8 mouse cellular contexts compared by ENCODE assay signal in the genomic region with DNA sequence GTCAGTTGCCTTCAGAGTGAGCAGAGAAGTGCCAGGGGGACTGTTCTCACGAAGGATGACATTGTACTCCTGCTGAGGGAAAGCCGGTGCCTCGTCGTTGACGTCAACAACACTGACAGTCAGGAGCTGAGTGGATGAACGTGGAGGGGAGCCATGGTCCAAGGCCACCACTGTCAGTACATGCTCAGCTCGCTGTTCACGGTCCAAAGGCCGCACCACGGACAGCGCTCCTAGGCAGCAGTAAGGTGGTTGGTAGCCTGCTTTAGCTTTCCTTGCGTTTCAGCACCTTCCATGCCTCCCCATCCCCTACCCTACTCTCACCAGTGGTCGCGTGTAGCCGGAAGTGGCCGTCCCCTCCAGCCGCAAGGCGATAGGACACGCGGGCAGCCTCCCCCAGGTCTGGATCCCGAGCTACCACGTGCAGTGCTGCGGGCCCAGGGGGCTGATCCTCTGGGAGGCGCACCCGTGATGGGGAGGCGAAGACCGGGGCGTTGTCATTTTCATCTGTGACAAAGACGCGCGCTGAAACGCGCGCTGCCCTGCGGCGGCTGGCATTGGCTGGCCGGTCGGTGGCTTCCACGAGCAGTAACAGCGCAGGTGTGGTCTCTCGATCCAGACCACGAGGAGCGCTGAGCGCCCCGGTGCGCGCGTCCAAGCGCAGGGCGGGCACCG. TPM values are rescaled to one million over a fixed set of nuclear protein-coding genes. Genes with fewer than 3 reads are reported as not detected.
DNase-seq lines count a peak whose midpoint lies in the region; ATAC-seq and TF ChIP-seq lines count a peak whose summit lies in the region.
"Had no signal": no experiment of that assay in that cellular context is flagged by ENCODE, and none has a peak within 500 bp of the region (broad histone marks: within the 10 kb centered on the region; RNA-seq: fewer than 3 reads in every experiment).

No protein-coding gene starts in this region.

- WGBS in kidney, embryonic 16.5 days: 44% methylated on average over 51 of the region's 51 CpGs
- WGBS in embryonic facial prominence, embryonic 10.5 days: 18% methylated on average over 51 of the region's 51 CpGs
- WGBS in forebrain, postnatal 0 days: 36% methylated on average over 51 of the region's 51 CpGs
- 28% methylated on average over 49 of the region's 51 CpGs for WGBS in midbrain, postnatal 0 days

- H3K4me2 ChIP-seq in kidney, embryonic 16.5 days (replicated peaks; ENCODE audit: low read depth, low read length): peak overlapping the region; percentile 41
- no peak overlapping the region for H3K4me2 ChIP-seq in forebrain, postnatal 0 days (ENCODE audit: low read depth)
- no peak overlapping the region for H3K4me2 ChIP-seq in midbrain, postnatal 0 days (ENCODE audit: low read depth, low read length, poor library complexity, severe bottlenecking)

- H3K36me3 ChIP-seq in kidney, embryonic 16.5 days (ENCODE audit: insufficient read depth, low read length): peaks cover 80% of the 10 kb centered on the region
- peaks cover 95% of the 10 kb centered on the region for H3K36me3 ChIP-seq in embryonic facial prominence, embryonic 10.5 days (replicated peaks)
- peaks cover 85% of the 10 kb centered on the region for H3K36me3 ChIP-seq in forebrain, postnatal 0 days (ENCODE audit: insufficient read depth)
- peaks cover 87% of the 10 kb centered on the region for H3K36me3 ChIP-seq in midbrain, postnatal 0 days (ENCODE audit: insufficient read depth, low read length)

- H3K4me3 ChIP-seq in kidney, embryonic 16.5 days (ENCODE audit: low read length): peak overlapping the region; percentile 13; the same call in 1 of the 2 replicates
- peak overlapping the region; percentile 45 for H3K4me3 ChIP-seq in embryonic facial prominence, embryonic 10.5 days
- no peak overlapping the region for H3K4me3 ChIP-seq in forebrain, postnatal 0 days (ENCODE audit: low read depth, low read length)
- no peak overlapping the region for H3K4me3 ChIP-seq in midbrain, postnatal 0 days (ENCODE audit: low read depth, low read length)

- H3K27ac ChIP-seq in kidney, embryonic 16.5 days (ENCODE audit: low read length): no peak overlapping the region
- H3K27ac ChIP-seq in embryonic facial prominence, embryonic 10.5 days (replicated peaks): no peak overlapping the region
- peak overlapping the region; percentile 45; the same call in 1 of the 2 replicates for H3K27ac ChIP-seq in forebrain, postnatal 0 days (ENCODE audit: low read depth, low read length)
- H3K27ac ChIP-seq in midbrain, postnatal 0 days (ENCODE audit: low read depth, low read length): peak overlapping the region; percentile 18; the same call in 1 of the 2 replicates

- no peaks in the 10 kb centered on the region for H3K9me3 ChIP-seq in kidney, embryonic 16.5 days (ENCODE audit: low read length)
- no peaks in the 10 kb centered on the region for H3K9me3 ChIP-seq in embryonic facial prominence, embryonic 10.5 days
- no peaks in the 10 kb centered on the region for H3K9me3 ChIP-seq in forebrain, postnatal 0 days (ENCODE audit: low read length)
- H3K9me3 ChIP-seq in midbrain, postnatal 0 days (ENCODE audit: low read length): no peaks in the 10 kb centered on the region

- no peaks in the 10 kb centered on the region for H3K27me3 ChIP-seq in kidney, embryonic 16.5 days (ENCODE audit: insufficient read depth, low read length)
- H3K27me3 ChIP-seq in embryonic facial prominence, embryonic 10.5 days (replicated peaks; ENCODE audit: low read depth, poor library complexity, severe bottlenecking): peaks cover 53% of the 10 kb centered on the region
- no peaks in the 10 kb centered on the region for H3K27me3 ChIP-seq in forebrain, postnatal 0 days (ENCODE audit: insufficient read depth, low read length)
- no peaks in the 10 kb centered on the region for H3K27me3 ChIP-seq in midbrain, postnatal 0 days (ENCODE audit: insufficient read depth, low read length)

- DNase-seq in kidney, adult 18-20 months: no peak
- DNase-seq in embryonic facial prominence, embryonic 10.5 days (ENCODE audit: low spot score): peak; percentile 39
- DNase-seq in forebrain, postnatal 0 days: no peak
- no peak for DNase-seq in midbrain, postnatal 0 days (ENCODE audit: low spot score)
- no peak for DNase-seq in gastrocnemius, adult 18-20 months (ENCODE audit: low spot score)
- DNase-seq in cerebellum, postnatal 4 days (ENCODE audit: low spot score in 2 of 2): no peak
- DNase-seq: right cerebral cortex, adult 18-20 months had no signal

- no peak for TF ChIP-seq CTCF in forebrain, postnatal 0 days (IDR thresholded peaks at IDR 0.05; ENCODE audit: low read depth)
- no peak for TF ChIP-seq CTCF in midbrain, postnatal 0 days (IDR thresholded peaks at IDR 0.05)

- 0 out of 2 replicates have a peak, but pooled peaks have one; percentile 36 for ATAC-seq in kidney, embryonic 16.5 days (ENCODE audit: low FRiP score, low TSS enrichment)
- ATAC-seq in forebrain, postnatal 0 days: peak; percentile 17
- 0 out of 2 replicates have a peak, but pooled peaks have one; percentile 14 for ATAC-seq in midbrain, postnatal 0 days (ENCODE audit: low FRiP score)

- H3K9ac ChIP-seq in kidney, embryonic 16.5 days (replicated peaks; ENCODE audit: low read length): no peak overlapping the region
- no peak overlapping the region for H3K9ac ChIP-seq in forebrain, postnatal 0 days
- no peak overlapping the region for H3K9ac ChIP-seq in midbrain, postnatal 0 days (replicated peaks; ENCODE audit: low read length, poor library complexity, severe bottlenecking)

- no peaks in the 10 kb centered on the region for H3K4me1 ChIP-seq in kidney, embryonic 16.5 days (ENCODE audit: insufficient read depth, low read length)
- H3K4me1 ChIP-seq in embryonic facial prominence, embryonic 10.5 days: peaks cover 12% of the 10 kb centered on the region
- no peaks in the 10 kb centered on the region for H3K4me1 ChIP-seq in forebrain, postnatal 0 days (ENCODE audit: insufficient read depth)
- no peaks in the 10 kb centered on the region for H3K4me1 ChIP-seq in midbrain, postnatal 0 days (ENCODE audit: insufficient read depth, low read length)

RNA-seq across cellular contexts. Expression of a gene that starts 9.9 kb away (rescaled TPM):
- 120 and 123 TPM in 2 replicates for polyA plus RNA-seq in kidney, embryonic 16.5 days (2015; fragmentation: Nextera tagmentation; extraction: Ambion mirVana)
- polyA plus RNA-seq in embryonic facial prominence, embryonic 10.5 days (2016; fragmentation: Nextera tagmentation; extraction: Ambion mirVana): 45.0 and 49.2 TPM in 2 replicates
- 16.8 and 51.2 TPM in 2 replicates for total RNA-seq in forebrain, postnatal 0 days (2014; rRNA removed)
- 38.7 and 40.0 TPM in 2 replicates for polyA plus RNA-seq in forebrain, postnatal 0 days (2015; fragmentation: Nextera tagmentation; extraction: Ambion mirVana)
- total RNA-seq in midbrain, postnatal 0 days (2014; rRNA removed): 38.3 and 66.8 TPM in 2 replicates
- 41.3 and 42.2 TPM in 2 replicates for polyA plus RNA-seq in midbrain, postnatal 0 days (2015; fragmentation: Nextera tagmentation; extraction: Ambion mirVana)
- 10 to 100 TPM; 41.7 to 52.2 TPM for total RNA-seq in gastrocnemius, adult 18-20 months (2021)

RNA-seq across cellular contexts. Expression of a gene that starts 17.8 kb away (rescaled TPM):
- polyA plus RNA-seq in kidney, embryonic 16.5 days (2015; fragmentation: Nextera tagmentation; extraction: Ambion mirVana): 107 and 121 TPM in 2 replicates
- polyA plus RNA-seq in embryonic facial prominence, embryonic 10.5 days (2016; fragmentation: Nextera tagmentation; extraction: Ambion mirVana): 154 and 163 TPM in 2 replicates
- 84.6 and 86.5 TPM in 2 replicates for total RNA-seq in forebrain, postnatal 0 days (2014; rRNA removed)
- 99.9 and 108 TPM in 2 replicates for polyA plus RNA-seq in forebrain, postnatal 0 days (2015; fragmentation: Nextera tagmentation; extraction: Ambion mirVana)
- total RNA-seq in midbrain, postnatal 0 days (2014; rRNA removed): 65.7 and 87.1 TPM in 2 replicates
- 91.2 and 102 TPM in 2 replicates for polyA plus RNA-seq in midbrain, postnatal 0 days (2015; fragmentation: Nextera tagmentation; extraction: Ambion mirVana)
- 10 to 100 TPM; 89.8 to 98.3 TPM for total RNA-seq in gastrocnemius, adult 18-20 months (2021)

RNA-seq across cellular contexts. Expression of a gene that starts 24.8 kb away (rescaled TPM):
- polyA plus RNA-seq in kidney, embryonic 16.5 days (2015; fragmentation: Nextera tagmentation; extraction: Ambion mirVana): 42.9 TPM in 2 replicates
- 45.3 and 45.4 TPM in 2 replicates for polyA plus RNA-seq in embryonic facial prominence, embryonic 10.5 days (2016; fragmentation: Nextera tagmentation; extraction: Ambion mirVana)
- 22.1 and 26.6 TPM in 2 replicates for total RNA-seq in forebrain, postnatal 0 days (2014; rRNA removed)
- polyA plus RNA-seq in forebrain, postnatal 0 days (2015; fragmentation: Nextera tagmentation; extraction: Ambion mirVana): 16.0 and 19.1 TPM in 2 replicates
- total RNA-seq in midbrain, postnatal 0 days (2014; rRNA removed): 19.1 and 29.3 TPM in 2 replicates
- polyA plus RNA-seq in midbrain, postnatal 0 days (2015; fragmentation: Nextera tagmentation; extraction: Ambion mirVana): 16.1 and 19.4 TPM in 2 replicates
- 10 to 100 TPM in 1 of 2 experiments, 1 to 10 TPM in 1; 10.0 to 10.5 TPM for total RNA-seq in gastrocnemius, adult 18-20 months (2021)

RNA-seq across cellular contexts. Expression of a gene that starts 25.5 kb away (rescaled TPM):
- 10.4 and 10.5 TPM in 2 replicates for polyA plus RNA-seq in kidney, embryonic 16.5 days (2015; fragmentation: Nextera tagmentation; extraction: Ambion mirVana)
- 13.7 and 14.8 TPM in 2 replicates for polyA plus RNA-seq in embryonic facial prominence, embryonic 10.5 days (2016; fragmentation: Nextera tagmentation; extraction: Ambion mirVana)
- 62.7 and 98.7 TPM in 2 replicates for total RNA-seq in forebrain, postnatal 0 days (2014; rRNA removed)
- polyA plus RNA-seq in forebrain, postnatal 0 days (2015; fragmentation: Nextera tagmentation; extraction: Ambion mirVana): 5.7 and 8.0 TPM in 2 replicates
- total RNA-seq in midbrain, postnatal 0 days (2014; rRNA removed): 101 and 105 TPM in 2 replicates
- 7.0 and 7.5 TPM in 2 replicates for polyA plus RNA-seq in midbrain, postnatal 0 days (2015; fragmentation: Nextera tagmentation; extraction: Ambion mirVana)
- total RNA-seq in gastrocnemius, adult 18-20 months (2021): 1 to 10 TPM; 2.1 to 3.7 TPM

RNA-seq across cellular contexts. Expression of a gene that starts 25.6 kb away (rescaled TPM):
- 377 and 439 TPM in 2 replicates for polyA plus RNA-seq in kidney, embryonic 16.5 days (2015; fragmentation: Nextera tagmentation; extraction: Ambion mirVana)
- polyA plus RNA-seq in embryonic facial prominence, embryonic 10.5 days (2016; fragmentation: Nextera tagmentation; extraction: Ambion mirVana): 214 and 219 TPM in 2 replicates
- total RNA-seq in forebrain, postnatal 0 days (2014; rRNA removed): 146 and 157 TPM in 2 replicates
- polyA plus RNA-seq in forebrain, postnatal 0 days (2015; fragmentation: Nextera tagmentation; extraction: Ambion mirVana): 159 and 161 TPM in 2 replicates
- 122 and 130 TPM in 2 replicates for total RNA-seq in midbrain, postnatal 0 days (2014; rRNA removed)
- 139 and 154 TPM in 2 replicates for polyA plus RNA-seq in midbrain, postnatal 0 days (2015; fragmentation: Nextera tagmentation; extraction: Ambion mirVana)
- total RNA-seq in gastrocnemius, adult 18-20 months (2021): 10 to 100 TPM; 38.4 to 44.4 TPM

Comparison
In these comparisons a context has a peak if more than half of its experiments do, and no peak if none do; other contexts are left out.
1. H3K27ac ChIP-seq: peak in forebrain, postnatal 0 days (single experiment) and midbrain, postnatal 0 days (single experiment); none in kidney, embryonic 16.5 days (single experiment) and embryonic facial prominence, embryonic 10.5 days (single experiment).
2. H3K4me3 ChIP-seq: peak in kidney, embryonic 16.5 days (single experiment) and embryonic facial prominence, embryonic 10.5 days (single experiment); none in forebrain, postnatal 0 days (single experiment) and midbrain, postnatal 0 days (single experiment).
3. Peak in every context shown above with its lines, with median percentiles within 50 percentile points of each other: ATAC-seq.